Mouse (Mus musculus) bone marrow, adult 2 months (tissue): ENCODE measurements around the gene Cmtm8.

Experiments
- CTCF ChIP-seq: fragments of 200-500 bp; IDR thresholded peaks from 2 replicates; pipeline ENCODE4 v1.5.1; 2011; ENCODE audit warnings: low read length, control low read depth; ENCODE audit not compliant: control insufficient read depth, insufficient read depth
- POLR2A ChIP-seq: fragments of 200-500 bp; IDR thresholded peaks from 2 replicates; pipeline ENCODE4 v1.6.1; 2011; ENCODE audit warnings: low read depth, mild to moderate bottlenecking, control low read depth, low read length, borderline replicate concordance; ENCODE audit not compliant: control insufficient read depth

GRCm38 (mm10) chr9:114810837-114811236 lies 33.1 kb downstream of the Cmtm8 start:
- TF ChIP-seq POLR2A = no peak
- TF ChIP-seq CTCF = no peak
